ENCODE assay signal across 18 mouse cellular contexts in the genomic region with DNA sequence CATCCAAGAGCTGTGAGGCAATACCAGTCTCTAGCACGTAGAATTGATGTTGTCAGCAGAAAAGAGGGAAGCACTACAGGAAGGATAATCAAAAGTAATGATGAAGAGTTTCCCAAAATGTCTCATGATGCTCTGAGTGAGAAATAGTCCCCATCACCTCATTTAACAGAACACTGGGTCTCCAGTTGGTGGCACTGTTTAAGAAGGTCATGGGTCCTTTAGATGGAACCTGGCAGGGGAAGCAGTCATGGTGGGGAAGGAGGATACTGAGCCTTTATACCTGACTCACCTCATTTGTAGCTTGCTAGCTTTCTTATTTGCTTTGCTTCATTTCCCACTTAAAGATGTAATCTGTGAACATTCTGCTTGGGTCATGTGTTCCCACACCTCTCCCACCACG.
"Had no signal": no experiment of that assay in that cellular context is flagged by ENCODE, and none has a peak within 500 bp of the region (broad histone marks: within the 10 kb centered on the region; RNA-seq: fewer than 3 reads in every experiment).

No protein-coding gene starts in this region.

- H3K9ac ChIP-seq: kidney, embryonic 15.5 days; limb, embryonic 13.5 days; liver, embryonic 13.5 days; midbrain, embryonic 15.5 days; neural tube, embryonic 12.5 days had no signal

- DNase-seq: kidney, adult 18-20 months; kidney, postnatal 25 days; layer of hippocampus, adult 9-11 months; liver, embryonic 13.5 days; lung, adult 2 months; lung, postnatal 10 days; lung, postnatal 4 days; retina, postnatal 1 day; right cerebral cortex, postnatal 14 days; thymus, adult 2 months; thymus, postnatal 25 days had no signal

- H3K9me3 ChIP-seq: kidney, embryonic 15.5 days; limb, embryonic 13.5 days; liver, embryonic 13.5 days; megakaryocyte, embryonic 14.5 days; midbrain, embryonic 15.5 days; neural tube, embryonic 12.5 days had no signal

- H3K27me3 ChIP-seq: kidney, embryonic 15.5 days; limb, embryonic 13.5 days; liver, embryonic 13.5 days; megakaryocyte, embryonic 14.5 days; midbrain, embryonic 15.5 days; neural tube, embryonic 12.5 days had no signal

- H3K36me3 ChIP-seq: kidney, embryonic 15.5 days; limb, embryonic 13.5 days; liver, embryonic 13.5 days; midbrain, embryonic 15.5 days; neural tube, embryonic 12.5 days had no signal

- H3K4me2 ChIP-seq: kidney, embryonic 15.5 days; limb, embryonic 13.5 days; liver, embryonic 13.5 days; midbrain, embryonic 11.5 days; midbrain, embryonic 15.5 days; neural tube, embryonic 12.5 days had no signal

- H3K4me3 ChIP-seq: kidney, embryonic 15.5 days; limb, embryonic 13.5 days; liver, embryonic 13.5 days; megakaryocyte, embryonic 14.5 days; midbrain, embryonic 15.5 days; neural tube, embryonic 12.5 days had no signal

- ATAC-seq: inflammation-experienced regulatory T-cells, adult 6 months; midbrain, embryonic 15.5 days had no signal

- H3K4me1 ChIP-seq: kidney, embryonic 15.5 days; limb, embryonic 13.5 days; liver, embryonic 13.5 days; megakaryocyte, embryonic 14.5 days; midbrain, embryonic 15.5 days; neural tube, embryonic 12.5 days had no signal

- H3K27ac ChIP-seq: kidney, embryonic 15.5 days; limb, embryonic 13.5 days; liver, embryonic 13.5 days; midbrain, embryonic 15.5 days; neural tube, embryonic 12.5 days had no signal
